In genomic region chr5:67306698-67307521, GRCm38 (mm10) we compare ENCODE assay signal across 8 mouse cellular contexts. TPM values are rescaled to one million over a fixed set of nuclear protein-coding genes. Genes with fewer than 3 reads are reported as not detected.
A peak's percentile ranks its signal among the peaks of the same experiment; 100 is the strongest.
DNase-seq lines count a peak whose midpoint lies in the region; ATAC-seq and TF ChIP-seq lines count a peak whose summit lies in the region.

Gene Slc30a9, plus strand, starts transcription at chr5:67306955.

- H3K79me3 ChIP-seq in C2C12 (ENCODE audit: low read depth), result peaks cover 31% of the 10 kb centered on the region

- ATAC-seq in heart, embryonic 12.5 days (ENCODE audit: insufficient number of reproducible peaks, low FRiP score), result peak; percentile 97
- peak; percentile 98 for ATAC-seq in kidney, postnatal 0 days (replicated peaks; ENCODE audit: low FRiP score, low read depth)
- peak; percentile 93 for ATAC-seq in liver, embryonic 11.5 days (replicated peaks; ENCODE audit: low FRiP score)
- peak; percentile 95 for ATAC-seq in stomach, embryonic 14.5 days (ENCODE audit: insufficient number of reproducible peaks, insufficient read depth, low FRiP score, low read depth)

- peak; percentile 93 for TF ChIP-seq POLR2A in brain, embryonic 14.5 days (IDR thresholded peaks at IDR 0.05; ENCODE audit: borderline replicate concordance, extremely low read depth, insufficient read depth, insufficient read length, poor library complexity, severe bottlenecking)

- no peak for TF ChIP-seq CTCF in C2C12 (IDR thresholded peaks at IDR 0.05; ENCODE audit: control insufficient read depth, insufficient read depth, insufficient read length)
- 0 out of 2 replicates have a peak, but pooled peaks have one; percentile 10 for TF ChIP-seq CTCF in brain, embryonic 14.5 days (IDR thresholded peaks at IDR 0.05; ENCODE audit: borderline replicate concordance, extremely low read depth, insufficient read depth, insufficient read length)
- TF ChIP-seq CTCF in kidney, postnatal 0 days (IDR thresholded peaks at IDR 0.05; ENCODE audit: low read depth), result no peak; the same call in 1 of the 2 replicates

- H3ac ChIP-seq in C2C12 (ENCODE audit: control insufficient read depth, insufficient read length, low read depth), result peak within 1 kb of the TSS; percentile 93

- peak within 1 kb of the TSS; percentile 80 for H3K27ac ChIP-seq in heart, embryonic 12.5 days (ENCODE audit: poor library complexity, severe bottlenecking)
- peak within 1 kb of the TSS; percentile 91 for H3K27ac ChIP-seq in kidney, postnatal 0 days
- peak within 1 kb of the TSS; percentile 49 for H3K27ac ChIP-seq in liver, embryonic 11.5 days (ENCODE audit: low read depth, low read length)
- H3K27ac ChIP-seq in stomach, embryonic 14.5 days (ENCODE audit: low read length), result peak within 1 kb of the TSS; percentile 58; the same call in 1 of the 2 replicates

- DNase-seq in brain, embryonic 14.5 days (ENCODE audit: low read depth), result peak; percentile 95
- DNase-seq in kidney, postnatal 0 days (ENCODE audit: low spot score), result peak; percentile 89
- DNase-seq in liver, embryonic 11.5 days (ENCODE audit: low spot score), result peak; percentile 93
- DNase-seq in naive thymus-derived CD4-positive, alpha-beta T cell, adult 2 months (ENCODE audit: low read depth), result peak; percentile 87

- H3K36me3 ChIP-seq in C2C12 (ENCODE audit: control insufficient read depth, insufficient read depth), result peaks cover 9% of the 10 kb centered on the region
- peaks cover 80% of the 10 kb centered on the region for H3K36me3 ChIP-seq in erythroblast, embryonic 14.5 days (ENCODE audit: control insufficient read depth)
- peaks cover 11% of the 10 kb centered on the region for H3K36me3 ChIP-seq in heart, embryonic 12.5 days
- 0 out of 2 replicates have a peak, but pooled peaks cover 5% of the 10 kb centered on the region for H3K36me3 ChIP-seq in kidney, postnatal 0 days (ENCODE audit: insufficient read depth, low read length)
- H3K36me3 ChIP-seq in liver, embryonic 11.5 days (ENCODE audit: control insufficient read depth, insufficient read depth, low read length), result peaks cover 5% of the 10 kb centered on the region; the same call in 1 of the 2 replicates
- peaks cover 4% of the 10 kb centered on the region; the same call in 1 of the 2 replicates for H3K36me3 ChIP-seq in stomach, embryonic 14.5 days (ENCODE audit: control insufficient read depth, insufficient read depth, low read length)

- H3K79me2 ChIP-seq in C2C12 (ENCODE audit: control insufficient read depth, insufficient read depth), result peaks cover 51% of the 10 kb centered on the region

- H3K4me2 ChIP-seq in heart, embryonic 12.5 days, result peak within 1 kb of the TSS; percentile 78
- H3K4me2 ChIP-seq in kidney, postnatal 0 days (ENCODE audit: low read length), result peak within 1 kb of the TSS; percentile 81
- H3K4me2 ChIP-seq in liver, embryonic 11.5 days, result peak within 1 kb of the TSS; percentile 83
- peak within 1 kb of the TSS; percentile 70 for H3K4me2 ChIP-seq in stomach, embryonic 14.5 days (replicated peaks; ENCODE audit: low read depth, low read length)

- under 1% methylated on average over 83 of the region's 83 CpGs for WGBS in heart, embryonic 12.5 days
- under 1% methylated on average over 82 of the region's 83 CpGs for WGBS in kidney, postnatal 0 days
- under 1% methylated on average over 83 of the region's 83 CpGs for WGBS in liver, embryonic 11.5 days
- WGBS in stomach, embryonic 14.5 days, result under 1% methylated on average over 82 of the region's 83 CpGs

- H3K9ac ChIP-seq in heart, embryonic 12.5 days, result peak within 1 kb of the TSS; percentile 87
- peak within 1 kb of the TSS; percentile 90 for H3K9ac ChIP-seq in kidney, postnatal 0 days (ENCODE audit: low read depth, low read length)
- H3K9ac ChIP-seq in liver, embryonic 11.5 days (ENCODE audit: low read depth, low read length), result peak within 1 kb of the TSS; percentile 92
- peak within 1 kb of the TSS; percentile 94 for H3K9ac ChIP-seq in stomach, embryonic 14.5 days (replicated peaks; ENCODE audit: low read depth, low read length)

- peak within 1 kb of the TSS; percentile 79 for H3K4me3 ChIP-seq in C2C12 (ENCODE audit: insufficient read depth, poor library complexity, severe bottlenecking)
- H3K4me3 ChIP-seq in erythroblast, embryonic 14.5 days (replicated peaks), result peak within 1 kb of the TSS; percentile 100
- H3K4me3 ChIP-seq in heart, embryonic 12.5 days, result peak within 1 kb of the TSS; percentile 71
- H3K4me3 ChIP-seq in kidney, postnatal 0 days (replicated peaks; ENCODE audit: low read depth, low read length), result peak within 1 kb of the TSS; percentile 88
- H3K4me3 ChIP-seq in liver, embryonic 11.5 days (ENCODE audit: low read depth, low read length), result peak within 1 kb of the TSS; percentile 84
- H3K4me3 ChIP-seq in stomach, embryonic 14.5 days (ENCODE audit: low read depth, low read length), result peak within 1 kb of the TSS; percentile 97

- H3K4me1 ChIP-seq in erythroblast, embryonic 14.5 days (ENCODE audit: control insufficient read depth), result peaks cover 54% of the 10 kb centered on the region
- H3K4me1 ChIP-seq in heart, embryonic 12.5 days (replicated peaks), result peaks cover 14% of the 10 kb centered on the region
- peaks cover 6% of the 10 kb centered on the region for H3K4me1 ChIP-seq in kidney, postnatal 0 days (replicated peaks; ENCODE audit: insufficient read depth, low read length)
- no peaks in the 10 kb centered on the region; the same call in 1 of the 2 replicates for H3K4me1 ChIP-seq in liver, embryonic 11.5 days (replicated peaks; ENCODE audit: control insufficient read depth, insufficient read depth, low read length)
- H3K4me1 ChIP-seq in stomach, embryonic 14.5 days (ENCODE audit: control insufficient read depth, insufficient read depth, low read length), result 0 out of 2 replicates have a peak, but pooled peaks cover 4% of the 10 kb centered on the region

- H3K27me3 ChIP-seq in C2C12 (ENCODE audit: control insufficient read depth, insufficient read depth, insufficient read length), result no peaks in the 10 kb centered on the region
- no peaks in the 10 kb centered on the region for H3K27me3 ChIP-seq in erythroblast, embryonic 14.5 days (ENCODE audit: control insufficient read depth)
- no peaks in the 10 kb centered on the region for H3K27me3 ChIP-seq in heart, embryonic 12.5 days (replicated peaks)
- H3K27me3 ChIP-seq in kidney, postnatal 0 days (ENCODE audit: insufficient read depth, low read length), result no peaks in the 10 kb centered on the region
- H3K27me3 ChIP-seq in liver, embryonic 11.5 days (replicated peaks; ENCODE audit: control insufficient read depth, insufficient read depth, low read length), result no peaks in the 10 kb centered on the region
- no peaks in the 10 kb centered on the region for H3K27me3 ChIP-seq in stomach, embryonic 14.5 days (ENCODE audit: control insufficient read depth, insufficient read depth, low read length)

- no peaks in the 10 kb centered on the region for H3K9me3 ChIP-seq in erythroblast, embryonic 14.5 days (ENCODE audit: control insufficient read depth, low read length)
- no peaks in the 10 kb centered on the region for H3K9me3 ChIP-seq in heart, embryonic 12.5 days (replicated peaks)
- no peaks in the 10 kb centered on the region for H3K9me3 ChIP-seq in kidney, postnatal 0 days (replicated peaks; ENCODE audit: low read length)
- no peaks in the 10 kb centered on the region for H3K9me3 ChIP-seq in liver, embryonic 11.5 days (ENCODE audit: control insufficient read depth, low read length)
- no peaks in the 10 kb centered on the region for H3K9me3 ChIP-seq in stomach, embryonic 14.5 days (ENCODE audit: control insufficient read depth, low read depth, low read length)

TF ChIP-seq in C2C12, 6 proteins besides CTCF, POLR2A, EP300 and RAD21:
- TF ChIP-seq USF1 (IDR thresholded peaks at IDR 0.05; ENCODE audit: low read depth) (no peak), FOSL1 (IDR thresholded peaks at IDR 0.05; ENCODE audit: insufficient read depth, low read length, poor library complexity, severe bottlenecking) (no peak), MYOD1 (IDR thresholded peaks at IDR 0.05; ENCODE audit: control insufficient read depth, insufficient read length, low read depth) (no peak), MYOG (IDR thresholded peaks at IDR 0.05; ENCODE audit: control insufficient read depth, extremely low read depth, insufficient read length) (no peak), CEBPB (IDR thresholded peaks at IDR 0.05; ENCODE audit: low read depth) (no peak)

RNA-seq across cellular contexts. Expression of gene Slc30a9, which starts in this region (rescaled TPM):
- 11.7 TPM for polyA plus RNA-seq in C2C12 (2012; fragmentation: generic; extraction: Trizol)
- polyA plus RNA-seq in brain, embryonic 14.5 days (2012; rRNA removed), result 68.5 and 70.6 TPM in 2 replicates
- 1.6 and 2.1 TPM in 2 replicates for polyA plus RNA-seq in erythroblast, embryonic 14.5 days (2012)
- polyA plus RNA-seq in heart, embryonic 12.5 days (2016; fragmentation: Nextera tagmentation; extraction: Ambion mirVana), result 150 and 158 TPM in 2 replicates
- polyA plus RNA-seq in kidney, postnatal 0 days (2015; fragmentation: Nextera tagmentation; extraction: Ambion mirVana), result 121 and 129 TPM in 2 replicates
- polyA plus RNA-seq in liver, embryonic 11.5 days (2014; fragmentation: Nextera tagmentation; extraction: Ambion mirVana), result 98.6 and 104 TPM in 2 replicates
- polyA plus RNA-seq in stomach, embryonic 14.5 days (2014; fragmentation: Nextera tagmentation; extraction: Ambion mirVana), result 102 and 107 TPM in 2 replicates

Comparison
In these comparisons a context has a peak if more than half of its experiments do, and no peak if none do; other contexts are left out.
1. Peak in every context shown above with its lines: DNase-seq, ATAC-seq, H3K4me3 ChIP-seq and H3K27ac ChIP-seq.